Mouse (Mus musculus) CH12.LX (cell line): ENCODE measurements around the gene Plau. TPM values are rescaled to one million over a fixed set of nuclear protein-coding genes. Genes with fewer than 3 reads are reported as not detected.

Source experiments
- DNase-seq: peaks from one replicate; pipeline ENCODE4 v3.0.0-alpha.2; 2013; ENCODE audit errors: extremely low read depth
- H3K27ac ChIP-seq: 2 replicates; pipeline ENCODE4 v1.5.1; 2012; ENCODE audit warnings: low read depth, mild to moderate bottlenecking, control low read depth, moderate library complexity; ENCODE audit not compliant: insufficient read depth
- H3K27me3 ChIP-seq: replicated peaks from 2 replicates; pipeline ENCODE3; 2012; ENCODE audit warnings: inconsistent platforms
- H3K36me3 ChIP-seq, 2 experiments: replicated peaks in 1 of 2; 2 replicates each; pipeline versions ENCODE3 to v1.6.1; 2012; ENCODE audit warnings: inconsistent platforms in 1 of 2, low read length in 1 of 2, mild to moderate bottlenecking in 1 of 2, mixed read lengths in 1 of 2, moderate library complexity in 1 of 2; ENCODE audit not compliant: control insufficient read depth in 1 of 2, insufficient read depth in 1 of 2
- H3K4me1 ChIP-seq, 2 experiments: 2 replicates each; pipeline ENCODE4 v1.6.1; 2012; ENCODE audit warnings: inconsistent platforms in 1 of 2, moderate library complexity in 1 of 2; ENCODE audit not compliant: insufficient read depth in 2 of 2, control insufficient read depth in 1 of 2
- H3K4me2 ChIP-seq: 2 replicates; pipeline ENCODE4 v1.6.1; 2012; ENCODE audit warnings: low read depth, mild to moderate bottlenecking, control low read depth; ENCODE audit not compliant: poor library complexity, insufficient read depth, severe bottlenecking
- H3K4me3 ChIP-seq, 3 experiments: fragments of 150-350 bp in 1 of 3; sonication (generic) in 1 of 3; replicated peaks in 1 of 3; 2 replicates each; pipeline versions ENCODE3 to v1.5.1; 2011 to 2012; ENCODE audit warnings: low read depth in 2 of 3, low read length in 2 of 3, mild to moderate bottlenecking in 2 of 3, moderate library complexity in 2 of 3, control low read depth in 1 of 3, improper control_type of control experiment in 1 of 3, inconsistent platforms in 1 of 3, mixed read lengths in 1 of 3; ENCODE audit not compliant: poor library complexity in 1 of 3
- H3K79me2 ChIP-seq: replicated peaks from 2 replicates; pipeline ENCODE4 v1.6.1; 2012; ENCODE audit warnings: mild to moderate bottlenecking, moderate library complexity; ENCODE audit not compliant: control insufficient read depth, poor library complexity, insufficient read depth, severe bottlenecking; ENCODE audit errors: extremely low read depth
- H3K9ac ChIP-seq: 2 replicates; pipeline ENCODE4 v1.6.1; 2012; ENCODE audit warnings: low read depth, mild to moderate bottlenecking, control low read depth, moderate library complexity; ENCODE audit not compliant: insufficient read depth
- H3K9me3 ChIP-seq: replicated peaks from 2 replicates; pipeline ENCODE3; 2012; ENCODE audit warnings: low read length, inconsistent platforms, mixed read lengths
- BHLHE40 ChIP-seq: IDR thresholded peaks from 2 replicates; pipeline ENCODE4 v1.6.1; 2011; ENCODE audit warnings: mild to moderate bottlenecking, low read depth, low read length, improper control_type of control experiment
- CHD2 ChIP-seq: IDR thresholded peaks from 2 replicates; pipeline ENCODE4 v1.6.1; 2011; ENCODE audit warnings: low read length, improper control_type of control experiment
- CTCF ChIP-seq, 2 experiments: IDR thresholded peaks in 1 of 2; conservative IDR thresholded peaks in 1 of 2; 2 replicates each; pipeline ENCODE4 v1.5.1; 2011 to 2012; ENCODE audit warnings: low read depth in 2 of 2, low read length in 2 of 2, improper control_type of control experiment in 1 of 2, inconsistent platforms in 1 of 2, mild to moderate bottlenecking in 1 of 2, moderate library complexity in 1 of 2
- E2F4 ChIP-seq: IDR thresholded peaks from 2 replicates; pipeline ENCODE4 v1.6.1; 2011; ENCODE audit warnings: low read depth, low read length, improper control_type of control experiment; ENCODE audit not compliant: insufficient replicate concordance
- EP300 ChIP-seq: IDR thresholded peaks from 2 replicates; pipeline ENCODE4 v1.6.1; 2011; ENCODE audit warnings: low read length, improper control_type of control experiment
- ETS1 ChIP-seq: conservative IDR thresholded peaks from 2 replicates; pipeline ENCODE4 v1.6.1; 2012; ENCODE audit warnings: low read depth, mild to moderate bottlenecking, inconsistent platforms, low read length, improper control_type of control experiment, moderate library complexity
- HCFC1 ChIP-seq: IDR thresholded peaks from 2 replicates; pipeline ENCODE4 v1.6.1; 2012; ENCODE audit warnings: low read depth, mild to moderate bottlenecking, inconsistent platforms, low read length, improper control_type of control experiment
- JUND ChIP-seq: conservative IDR thresholded peaks from 2 replicates; pipeline ENCODE4 v1.6.1; 2011; ENCODE audit warnings: low read depth, low read length, improper control_type of control experiment
- MAFK ChIP-seq: IDR thresholded peaks from 2 replicates; pipeline ENCODE4 v1.6.1; 2011; ENCODE audit warnings: low read length, improper control_type of control experiment; ENCODE audit not compliant: insufficient replicate concordance
- MAX ChIP-seq: IDR thresholded peaks from 2 replicates; pipeline ENCODE4 v1.6.1; 2011; ENCODE audit warnings: low read length, improper control_type of control experiment
- MAZ ChIP-seq: IDR thresholded peaks from 2 replicates; pipeline ENCODE4 v1.6.1; 2012; ENCODE audit warnings: low read depth, mild to moderate bottlenecking, inconsistent platforms, low read length, improper control_type of control experiment, moderate library complexity
- MXI1 ChIP-seq: IDR thresholded peaks from 2 replicates; pipeline ENCODE4 v1.6.1; 2011; ENCODE audit warnings: mild to moderate bottlenecking, low read depth, low read length, improper control_type of control experiment
- MYC ChIP-seq: IDR thresholded peaks from 2 replicates; pipeline ENCODE4 v1.6.1; 2011; ENCODE audit warnings: low read depth, mild to moderate bottlenecking, improper control_type of control experiment, low read length
- NELFE ChIP-seq: IDR thresholded peaks from 2 replicates; pipeline ENCODE4 v1.6.1; 2011; ENCODE audit warnings: low read depth, low read length, improper control_type of control experiment
- NRF1 ChIP-seq: IDR thresholded peaks from 2 replicates; pipeline ENCODE4 v1.6.1; 2014; ENCODE audit warnings: low read depth, mild to moderate bottlenecking, inconsistent platforms, low read length, improper control_type of control experiment, moderate library complexity
- POLR2AphosphoS2 ChIP-seq: IDR thresholded peaks from 2 replicates; pipeline ENCODE4 v1.6.1; 2011; ENCODE audit warnings: low read depth, low read length, improper control_type of control experiment
- RCOR1 ChIP-seq: conservative IDR thresholded peaks from 2 replicates; pipeline ENCODE4 v1.6.1; 2012; ENCODE audit warnings: low read depth, mild to moderate bottlenecking, inconsistent platforms, low read length, improper control_type of control experiment
- SIN3A ChIP-seq: IDR thresholded peaks from 2 replicates; pipeline ENCODE4 v1.6.1; 2012; ENCODE audit warnings: low read length, improper control_type of control experiment, inconsistent platforms
- SMC3 ChIP-seq: IDR thresholded peaks from 2 replicates; pipeline ENCODE4 v1.6.1; 2011; ENCODE audit warnings: low read depth, low read length, improper control_type of control experiment
- TBP ChIP-seq: conservative IDR thresholded peaks from 2 replicates; pipeline ENCODE4 v1.6.1; 2011; ENCODE audit warnings: low read depth, low read length, improper control_type of control experiment
- TCF12 ChIP-seq: IDR thresholded peaks from 2 replicates; pipeline ENCODE4 v1.6.1; 2014; ENCODE audit warnings: low read depth, mild to moderate bottlenecking, inconsistent platforms, low read length, improper control_type of control experiment
- UBTF ChIP-seq: IDR thresholded peaks from 2 replicates; pipeline ENCODE4 v1.6.1; 2012; ENCODE audit warnings: low read depth, mild to moderate bottlenecking, inconsistent platforms, low read length, improper control_type of control experiment, moderate library complexity
- USF2 ChIP-seq: conservative IDR thresholded peaks from 2 replicates; pipeline ENCODE4 v1.6.1; 2011; ENCODE audit warnings: low read depth, low read length, improper control_type of control experiment
- ZKSCAN1 ChIP-seq: IDR thresholded peaks from 2 replicates; pipeline ENCODE4 v1.6.1; 2012; ENCODE audit warnings: low read depth, inconsistent platforms, low read length, improper control_type of control experiment, borderline replicate concordance
- dilution Hi-C: fragments of 300-500 bp; cut with MboI; formaldehyde crosslinking; loops from 2 replicates; pipeline ENCODE4 v1.14.3; 2020; ENCODE audit warnings: low sequenced_read_pairs; ENCODE audit not compliant: extremely low pct_unique_long_range_greater_than_20kb, extremely low pct_ligation_motif_present
- in situ Hi-C: fragments of 300-500 bp; cut with MboI; formaldehyde crosslinking; loops from 3 replicates; pipeline ENCODE4 v1.14.3; 2019; ENCODE audit warnings: low sequenced_read_pairs, low pct_ligation_motif_present, low pct_unique_long_range_greater_than_20kb, mixed read lengths
- polyA plus RNA-seq: library from polyadenylated mRNA; unstranded; fragments of >175 nt; gene quantifications from 2 replicates; pipeline ENCODE4 v1.2.1, GENCODE M21; 2012; ENCODE audit warnings: low read depth; ENCODE audit not compliant: insufficient read length
- total RNA-seq, 2 experiments: library from RNA; depleted of rRNA; stranded (reverse); fragments of 300-350 nt in 1 of 2; fragments of >200 nt in 1 of 2; gene quantifications; 2 replicates each; pipeline ENCODE4 v1.2.3; 2012 to 2014

Gene Plau
- total and polyA plus RNA-seq, 3 experiments = 1.8 to 2.8 (median 2.4) TPM

- TF ChIP-seq BHLHE40 = no peak
- TF ChIP-seq HCFC1 = no peak; the same call in 1 of the 2 replicates
- no peak for TF ChIP-seq MAFK
- peak; percentile 32; the same call in 1 of the 2 replicates for TF ChIP-seq TCF12
- peak; percentile 95 for TF ChIP-seq MXI1
- TF ChIP-seq POLR2AphosphoS2 = no peak
- TF ChIP-seq RCOR1 = no peak
- no peak for TF ChIP-seq EP300
- no peak for TF ChIP-seq E2F4
- TF ChIP-seq ZKSCAN1 = no peak
These were observed 42.5 kb upstream of the Plau start, which contains the start of gene Camk2g (continued) for GRCm38 (mm10) chr14:20793758-20794531.

GRCm38 (mm10) chr14:20794589-20794988, 41.9 kb upstream of the Plau start:
- Histone ChIP-seq H3K4me1 (peaks cover 7 to 45% of the 10 kb centered on the region in 2 experiments), H3K4me3 (peak overlapping the region; percentile 58 to 77 (median 68)), H3K9ac (peak overlapping the region; percentile 4; the same call in 1 of the 2 replicates), H3K27ac (no peak overlapping the region), H3K36me3 (peaks cover 20 to 33% of the 10 kb centered on the region in 2 experiments), H3K79me2 (peaks cover 4% of the 10 kb centered on the region; the same call in 1 of the 2 replicates), H3K4me2 (peak overlapping the region; percentile 33), H3K9me3 (no peaks in the 10 kb centered on the region), H3K27me3 (no peaks in the 10 kb centered on the region)
- in situ Hi-C loops (loop anchor here (25.0 kb wide), 1 partner anchor 218 kb away; no protein-coding TSS in a partner anchor), dilution Hi-C loops (no loop called here)
- no peak for TF ChIP-seq JUND
- TF ChIP-seq MAZ = no peak
- no peak for TF ChIP-seq HCFC1
- peak; percentile 32; the same call in 1 of the 2 replicates for TF ChIP-seq EP300
- no peak for TF ChIP-seq TBP
- TF ChIP-seq BHLHE40 = peak; percentile 84
- no peak for TF ChIP-seq UBTF
- peak; percentile 55; the same call in 1 of the 2 replicates for TF ChIP-seq MAX
- no peak for TF ChIP-seq NRF1
- TF ChIP-seq USF2 = no peak
- no peak for TF ChIP-seq SMC3
- 0 out of 2 replicates have a peak, but pooled peaks have one; percentile 73 for TF ChIP-seq MYC
- TF ChIP-seq ETS1 = no peak
- TF ChIP-seq E2F4 = no peak
- 0 out of 2 replicates have a peak, but pooled peaks have one; percentile 39 for TF ChIP-seq SIN3A
- TF ChIP-seq RCOR1 = no peak
- TF ChIP-seq MAFK = no peak
- no peak for TF ChIP-seq CHD2
- no peak for TF ChIP-seq NELFE
- TF ChIP-seq CTCF (conservative IDR thresholded peaks at IDR 0.05 in 1 of 2, IDR thresholded peaks at IDR 0.05 in 1 of 2; ENCODE audit: low read depth in 2 of 2, low read length in 2 of 2) = no peak
- TF ChIP-seq MXI1 = no peak; the same call in none of the 2 replicates
- no peak for TF ChIP-seq ZKSCAN1
- no peak for DNase-seq
